Mouse (Mus musculus) adrenal gland, postnatal 14 days (tissue): ENCODE measurements around the gene Gpsm2. TPM values are rescaled to one million over a fixed set of nuclear protein-coding genes. Genes with fewer than 3 reads are reported as not detected.

Experiments
- DNase-seq: peaks from one replicate; pipeline ENCODE4 v3.0.0; 2021; ENCODE audit warnings: mixed read lengths
- long read RNA-seq, 2 experiments: library from polyadenylated mRNA; stranded (forward); transcript quantifications; one replicate each; pipeline ENCODE4 v2.0.0; 2021
- total RNA-seq: library from RNA; stranded (reverse); gene quantifications from 2 replicates; pipeline ENCODE4 v1.2.3, GENCODE M21; 2021

Gene Gpsm2
- total RNA-seq, result 10.1 and 13.8 TPM in 2 replicates
- long read RNA-seq, experiment 1, transcript Gpsm2-201 (15 exons, 3,498 nt), result major isoform, 12 of 15 reads
- long read RNA-seq, experiment 1, partial matches to known transcripts, result 0 of 15 reads
- long read RNA-seq, experiment 1, other reads (novel, unspliced or antisense), result 3 of 15 reads
- long read RNA-seq, experiment 2, partial matches to known transcripts, result 0 of 10 reads
- long read RNA-seq, experiment 2, other reads (novel, unspliced or antisense), result 7 of 10 reads

GRCm38 (mm10) chr3:108722036-108722872 lies at the start of gene Gpsm2:
Gene Gpsm2 (minus strand): TSS chr3:108722309.
- peak; percentile 98 for DNase-seq

GRCm38 (mm10) chr3:108770725-108771368 lies 48.7 kb upstream of the Gpsm2 start:
- DNase-seq, result peak; percentile 72

DNA sequence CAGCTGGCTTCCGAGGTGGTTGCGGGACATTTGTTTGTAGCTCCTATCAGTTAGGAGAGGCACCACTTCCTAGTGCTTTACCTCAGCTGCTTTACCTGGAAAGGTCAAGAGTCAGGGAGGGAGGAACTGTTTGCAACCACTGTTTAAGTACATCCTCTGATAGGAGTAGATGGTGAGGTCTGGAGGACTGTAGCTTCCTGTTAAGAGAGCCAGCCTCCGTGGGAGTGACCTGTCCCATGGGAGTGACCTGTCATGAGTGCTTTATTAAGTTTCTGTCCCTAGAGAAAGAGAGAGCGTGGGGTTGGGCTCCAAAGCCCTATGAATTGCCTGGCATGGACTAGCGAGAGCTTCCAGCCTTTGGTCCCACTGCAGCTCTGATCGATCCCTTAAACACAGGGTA lies 47.4 kb upstream of the Gpsm2 start:
- DNase-seq, result no peak

DNA sequence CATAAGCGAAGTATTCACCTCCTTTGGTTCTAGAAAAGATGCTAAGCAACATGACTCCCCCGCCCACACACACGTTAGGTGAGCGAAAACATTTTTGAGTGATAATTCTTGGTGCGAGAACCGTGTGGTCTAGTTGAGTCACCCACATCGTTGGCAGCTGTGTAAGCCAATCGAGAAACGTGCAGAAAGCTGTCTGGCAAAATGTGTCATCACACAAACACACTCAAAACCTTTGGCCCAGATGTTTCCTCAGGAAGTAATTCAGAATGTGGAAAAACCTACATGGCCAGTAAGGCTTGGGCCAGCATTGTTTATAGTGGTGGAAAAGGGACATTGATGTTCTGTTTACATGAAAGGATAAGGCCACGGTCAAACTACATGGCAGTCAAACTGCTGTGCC lies 45.3 kb upstream of the Gpsm2 start:
- DNase-seq, result no peak

GRCm38 (mm10) chr3:108766943-108767342 lies 44.8 kb upstream of the Gpsm2 start:
- DNase-seq, result no peak

- DNase-seq, result no peak
Measured at GRCm38 (mm10) chr3:108765476-108765875, 43.4 kb upstream of the Gpsm2 start.

DNA sequence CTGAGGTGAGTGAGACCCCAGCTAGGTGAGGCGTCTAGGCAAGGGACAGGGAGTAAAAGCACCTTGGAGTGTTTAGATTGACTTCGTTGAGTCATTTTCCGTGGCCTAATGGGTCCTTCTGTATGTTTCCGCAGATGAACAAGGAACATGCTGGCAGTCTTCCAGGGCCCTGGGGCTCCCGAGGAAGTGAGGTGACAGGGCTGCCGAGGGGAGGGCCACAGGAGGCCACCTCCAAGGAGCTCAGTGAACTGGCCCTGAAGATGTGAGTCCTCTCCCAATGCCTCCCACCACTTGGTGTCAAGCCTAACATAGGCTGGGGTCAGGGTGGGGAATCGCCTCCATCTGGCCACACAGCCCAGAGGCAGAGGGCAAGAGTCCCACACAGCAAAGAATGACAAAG lies 42.9 kb upstream of the Gpsm2 start:
- DNase-seq, result peak; percentile 37

GRCm38 (mm10) chr3:108763691-108764090 lies 41.6 kb upstream of the Gpsm2 start:
- no peak for DNase-seq

DNA sequence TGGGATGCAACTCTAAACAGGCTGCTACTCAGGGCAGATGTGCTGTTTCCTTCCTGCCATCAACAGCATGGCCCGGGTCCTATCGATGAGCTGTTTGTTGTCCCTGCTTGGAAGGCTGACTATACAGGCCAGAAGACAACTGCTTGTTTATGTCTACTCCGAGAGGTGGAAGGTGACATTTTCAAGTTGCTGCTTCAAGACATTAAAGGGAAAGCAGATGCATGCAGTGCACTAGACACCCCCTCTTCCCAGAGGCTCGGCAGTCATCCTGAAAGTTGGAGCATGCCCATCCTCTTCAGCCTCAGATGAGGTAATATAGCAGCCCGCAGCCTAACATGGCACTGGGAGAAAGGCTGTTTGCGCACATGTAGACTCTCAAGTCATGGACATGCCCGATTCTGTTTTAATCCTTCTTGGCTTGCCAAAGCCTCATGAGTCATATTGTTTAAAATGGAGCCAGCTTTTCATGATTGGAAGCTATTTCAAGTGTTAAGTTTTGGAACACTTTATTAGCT lies 40.5 kb upstream of the Gpsm2 start:
- DNase-seq, result no peak

GRCm38 (mm10) chr3:108759566-108760420 lies 37.7 kb upstream of the Gpsm2 start:
- no peak for DNase-seq

DNA sequence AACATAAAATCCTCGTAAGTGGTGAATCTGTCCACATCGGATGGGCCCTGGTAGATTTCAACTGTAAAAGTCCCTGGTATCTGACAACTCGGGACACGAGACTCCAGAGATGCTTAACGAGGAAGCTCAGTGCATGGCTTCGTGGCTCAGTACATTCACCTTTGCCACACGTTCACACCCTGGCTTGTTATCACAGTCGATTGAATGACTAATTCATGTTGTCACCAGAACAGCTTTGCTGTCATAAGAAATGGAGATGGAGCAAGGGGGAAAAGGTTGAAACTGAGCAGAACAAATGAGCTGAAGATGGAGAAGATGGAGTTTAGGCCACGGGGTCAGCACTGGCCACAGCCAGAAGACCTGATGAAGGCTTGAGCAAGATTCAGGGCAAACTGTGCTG lies 35.5 kb upstream of the Gpsm2 start:
- no peak for DNase-seq

DNA sequence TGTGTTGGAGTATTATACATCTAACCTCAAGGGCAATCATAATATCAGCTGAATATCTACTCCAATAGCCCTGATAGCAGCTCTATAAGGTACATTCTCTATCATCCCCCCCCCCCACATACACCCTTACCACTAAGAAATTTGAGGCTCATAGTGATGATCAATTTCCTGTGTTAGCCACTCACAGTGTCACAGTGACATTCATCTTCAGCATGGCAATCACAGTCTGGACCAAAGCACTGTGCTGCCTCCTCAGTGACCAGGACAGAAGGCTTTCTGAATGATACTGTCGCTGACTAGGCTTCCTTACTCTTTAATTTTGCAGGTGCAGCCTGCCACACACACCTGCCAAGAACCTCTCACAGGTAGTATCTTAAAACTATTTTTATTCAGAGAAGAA lies 34.0 kb upstream of the Gpsm2 start:
- DNase-seq, result no peak

DNA sequence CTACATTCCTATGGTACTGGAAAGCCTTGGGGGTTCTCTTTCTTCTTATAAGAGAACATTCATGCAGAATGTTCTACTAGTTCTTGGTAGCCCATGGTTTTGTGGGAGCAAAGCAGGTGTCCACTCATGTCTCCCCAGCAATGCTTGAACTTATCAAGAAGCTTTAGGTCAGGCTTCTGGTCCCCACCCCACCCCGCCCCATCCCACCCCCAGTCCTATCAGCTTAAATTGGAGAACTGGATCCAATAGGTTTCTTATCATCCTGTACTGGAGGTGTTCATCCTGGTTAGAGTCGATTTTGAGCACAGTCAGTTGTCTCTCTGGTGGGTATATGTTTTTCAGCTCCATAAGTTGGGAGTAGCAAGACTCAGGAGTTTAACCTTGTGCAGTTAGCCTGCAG lies 33.4 kb upstream of the Gpsm2 start:
- DNase-seq, result no peak

DNA sequence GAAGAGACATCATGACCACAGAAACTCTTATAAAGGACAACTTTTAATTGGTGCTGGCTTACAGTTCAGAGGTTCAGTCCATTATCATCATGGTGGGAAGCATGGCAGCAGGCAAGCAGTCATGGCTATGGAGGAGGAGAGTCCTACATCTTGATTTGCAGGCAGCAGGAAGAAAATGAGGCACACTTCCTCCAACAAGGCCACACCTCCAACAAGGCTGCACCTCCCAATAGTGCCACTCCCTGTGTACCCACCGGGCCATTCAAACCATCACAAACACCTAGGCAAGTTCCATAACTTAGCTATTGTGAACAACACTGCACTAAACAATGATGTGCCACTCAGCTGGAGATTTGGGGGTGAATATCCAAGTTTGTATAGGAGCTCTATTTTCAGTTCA lies 32.4 kb upstream of the Gpsm2 start:
- no peak for DNase-seq

GRCm38 (mm10) chr3:108751691-108752090 lies 29.6 kb upstream of the Gpsm2 start:
- DNase-seq, result no peak

DNA sequence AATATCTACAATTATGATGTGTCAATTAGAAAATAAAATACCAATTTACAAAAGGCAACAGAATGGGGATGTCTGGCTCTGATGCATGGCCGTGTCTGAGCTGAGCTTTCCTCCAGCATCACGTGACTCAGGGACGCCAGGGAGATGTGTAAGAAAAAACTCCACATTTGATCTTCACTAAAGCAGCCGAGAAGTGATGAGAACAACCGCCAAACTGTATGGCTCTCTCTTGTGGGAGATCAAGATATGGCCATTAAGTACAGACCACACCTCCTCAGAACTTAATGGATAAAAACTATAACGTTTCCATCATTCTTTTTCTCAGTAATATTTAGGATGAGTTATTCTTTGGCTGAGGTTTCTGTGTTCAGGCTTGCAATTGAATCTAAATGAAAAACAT lies 29.0 kb upstream of the Gpsm2 start:
- DNase-seq, result no peak

GRCm38 (mm10) chr3:108744060-108744459 lies 22.0 kb upstream of the Gpsm2 start:
- DNase-seq, result no peak

DNA sequence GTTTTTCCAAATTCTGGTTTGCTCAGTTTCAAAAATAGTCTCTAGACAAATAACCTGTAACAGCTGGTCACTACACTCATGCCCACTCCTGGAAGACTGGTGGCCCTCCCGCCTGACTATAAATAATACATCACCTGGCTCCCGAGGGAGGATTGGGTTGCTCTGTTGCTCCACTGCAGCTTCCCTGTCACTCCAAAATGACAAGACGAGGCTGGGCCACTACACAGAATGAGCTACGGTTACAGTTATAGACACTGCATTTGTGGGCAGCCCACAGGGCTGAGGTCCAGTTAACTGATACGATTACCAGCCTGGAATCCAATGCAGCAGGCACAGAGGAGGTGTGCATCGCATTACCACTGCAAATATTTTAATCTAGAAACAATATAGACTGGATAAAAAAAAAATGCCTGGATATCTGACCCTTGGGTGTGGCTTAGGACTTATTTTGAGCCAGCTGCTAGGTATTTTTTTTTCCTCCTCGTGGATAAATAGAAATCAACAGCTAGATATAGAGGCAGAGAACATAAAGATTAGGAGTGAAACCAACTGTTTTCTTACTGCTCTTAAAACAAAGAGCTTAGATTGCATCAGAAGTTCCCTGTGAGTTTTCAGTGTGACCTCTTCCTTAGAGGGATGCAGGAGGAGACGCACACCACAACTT lies 17.1 kb upstream of the Gpsm2 start, which contains the start of gene Aknad1:
Aknad1 (plus strand) TSS at position 614 of the 664 bp plus-strand sequence.
- no peak for DNase-seq

DNA sequence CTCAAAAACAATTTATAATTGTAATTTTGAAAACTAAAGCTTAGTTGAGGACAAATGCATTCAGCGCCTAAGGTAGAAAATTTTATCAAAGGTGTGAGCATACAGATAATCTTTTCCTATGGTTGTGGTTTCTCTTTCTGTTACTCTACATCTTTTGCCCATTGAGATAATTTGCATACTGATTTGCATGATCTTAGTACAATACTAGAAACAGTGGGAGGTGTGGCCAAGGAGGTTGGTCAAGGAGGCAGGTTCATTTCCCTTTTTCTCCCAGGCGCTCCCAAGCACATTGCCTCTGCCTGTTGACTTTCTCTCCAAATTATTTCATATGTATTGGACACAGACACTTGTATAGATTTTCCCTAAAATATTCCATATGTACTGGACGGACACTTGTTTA lies 15.7 kb upstream of the Gpsm2 start:
- DNase-seq, result no peak

- no peak for DNase-seq
Measured at GRCm38 (mm10) chr3:108730316-108730715, 8.2 kb upstream of the Gpsm2 start.

- no peak for DNase-seq
Measured at GRCm38 (mm10) chr3:108727776-108728175, 5.7 kb upstream of the Gpsm2 start.
